Mouse (Mus musculus) embryonic facial prominence, embryonic 13.5 days (tissue): ENCODE measurements around the gene Lhfp. TPM values are rescaled to one million over a fixed set of nuclear protein-coding genes. Genes with fewer than 3 reads are reported as not detected.

Source experiments
- ATAC-seq: fragments of 200-750 bp; cut with Nextera tagmentation; 2 replicates; pipeline ENCODE4 v1.8.0; 2017; ENCODE audit warnings: low read depth; ENCODE audit not compliant: insufficient number of reproducible peaks, insufficient read depth, low FRiP score, low TSS enrichment
- H3K27ac ChIP-seq: fragments of 300-500 bp; sonication (generic); 2 replicates; pipeline ENCODE4 v1.5.1; 2015; ENCODE audit warnings: moderate library complexity, mild to moderate bottlenecking, inconsistent platforms
- H3K27me3 ChIP-seq: fragments of 300-500 bp; sonication (generic); 2 replicates; pipeline ENCODE4 v1.6.1; 2015; ENCODE audit warnings: mild to moderate bottlenecking, inconsistent platforms
- H3K36me3 ChIP-seq: fragments of 300-500 bp; sonication (generic); 2 replicates; pipeline ENCODE4 v1.6.1; 2015; ENCODE audit warnings: mild to moderate bottlenecking, inconsistent platforms
- H3K4me1 ChIP-seq: fragments of 300-500 bp; sonication (generic); 2 replicates; pipeline ENCODE4 v1.6.1; 2015; ENCODE audit warnings: inconsistent platforms
- H3K4me2 ChIP-seq: fragments of 300-500 bp; sonication (generic); 2 replicates; pipeline ENCODE4 v1.6.1; 2015; ENCODE audit warnings: moderate library complexity, mild to moderate bottlenecking, inconsistent platforms
- H3K4me3 ChIP-seq: fragments of 300-500 bp; sonication (generic); 2 replicates; pipeline ENCODE4 v1.5.1; 2015; ENCODE audit warnings: mild to moderate bottlenecking, inconsistent platforms
- H3K9ac ChIP-seq: fragments of 300-500 bp; sonication (generic); 2 replicates; pipeline ENCODE4 v1.6.1; 2015; ENCODE audit warnings: mild to moderate bottlenecking, inconsistent platforms
- H3K9me3 ChIP-seq: fragments of 300-500 bp; sonication (generic); 2 replicates; pipeline ENCODE4 v1.6.1; 2016; ENCODE audit warnings: inconsistent platforms
- WGBS: fragments of 180-500 bp; shearing (Covaris S2); methylation state at CpG from one replicate; pipeline ENCODE4 v1.1.7; 2015; ENCODE audit warnings: mixed read lengths; 5-methylcytosine and 5-hydroxymethylcytosine counted together
- polyA plus RNA-seq: library from polyadenylated mRNA; unstranded; fragments of >200 nt; fragmentation: Nextera tagmentation; extraction: Ambion mirVana; gene quantifications from 2 replicates; pipeline ENCODE4 v1.2.1, GENCODE M21; 2015

Lhfp gene
- polyA plus RNA-seq, 1 experiment from 2014 or later, result 44.7 TPM

DNA sequence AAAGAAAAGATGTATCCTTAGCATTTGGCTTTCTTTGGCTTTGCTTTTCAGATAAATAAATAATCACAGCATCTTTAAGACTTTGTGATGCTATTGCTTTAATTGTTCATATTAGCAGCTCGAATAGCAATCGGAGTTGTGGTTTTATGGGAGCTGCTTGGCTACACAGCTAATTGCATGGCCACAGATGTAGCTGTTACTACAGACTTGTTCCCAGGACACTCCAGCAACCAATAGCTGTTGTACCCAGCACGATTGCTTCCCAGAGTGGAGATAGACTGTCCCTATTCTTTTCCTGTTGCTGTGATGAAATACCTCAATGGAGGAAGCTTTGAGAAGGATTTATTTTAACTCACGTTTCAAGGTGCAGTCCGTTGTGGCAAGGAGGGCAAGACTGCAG is 98.3 kb downstream of the Lhfp start:
- no peaks in the 10 kb centered on the region for H3K27me3 ChIP-seq
- H3K9me3 ChIP-seq, result no peaks in the 10 kb centered on the region
- H3K4me1 ChIP-seq, result no peaks in the 10 kb centered on the region
- 83% methylated on average over 5 of the region's 5 CpGs for WGBS
- no peak overlapping the region for H3K27ac ChIP-seq
- no peaks in the 10 kb centered on the region for H3K36me3 ChIP-seq
- H3K4me3 ChIP-seq, result no peak overlapping the region
- no peak overlapping the region for H3K4me2 ChIP-seq
- H3K9ac ChIP-seq, result no peak overlapping the region
- no peak for ATAC-seq

DNA sequence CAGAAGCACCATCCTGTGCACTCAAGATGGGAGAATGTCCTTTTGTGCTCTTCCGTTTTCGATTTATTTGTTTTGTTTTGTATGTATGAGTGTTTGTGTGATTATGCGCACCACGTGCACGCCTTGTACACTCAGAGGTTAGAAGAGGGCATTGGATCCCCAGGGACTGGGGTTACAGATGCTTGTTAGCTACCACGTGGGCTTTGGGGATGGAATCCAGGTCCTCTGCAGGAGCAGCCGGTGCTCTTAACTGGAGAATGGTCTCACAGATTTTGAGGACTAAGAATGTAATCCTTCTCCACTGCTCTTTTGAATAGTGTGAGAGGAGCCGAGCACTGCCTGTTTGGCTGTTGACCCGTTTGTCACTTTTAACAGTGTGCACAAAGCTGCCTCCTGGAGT is 101.2 kb downstream of the Lhfp start:
- Histone ChIP-seq H3K27ac (no peak overlapping the region), H3K27me3 (no peaks in the 10 kb centered on the region), H3K4me1 (no peaks in the 10 kb centered on the region), H3K4me2 (no peak overlapping the region), H3K4me3 (no peak overlapping the region), H3K36me3 (no peaks in the 10 kb centered on the region), H3K9ac (no peak overlapping the region), H3K9me3 (no peaks in the 10 kb centered on the region)
- no peak for ATAC-seq
- 79% methylated on average over 9 of the region's 9 CpGs for WGBS

DNA sequence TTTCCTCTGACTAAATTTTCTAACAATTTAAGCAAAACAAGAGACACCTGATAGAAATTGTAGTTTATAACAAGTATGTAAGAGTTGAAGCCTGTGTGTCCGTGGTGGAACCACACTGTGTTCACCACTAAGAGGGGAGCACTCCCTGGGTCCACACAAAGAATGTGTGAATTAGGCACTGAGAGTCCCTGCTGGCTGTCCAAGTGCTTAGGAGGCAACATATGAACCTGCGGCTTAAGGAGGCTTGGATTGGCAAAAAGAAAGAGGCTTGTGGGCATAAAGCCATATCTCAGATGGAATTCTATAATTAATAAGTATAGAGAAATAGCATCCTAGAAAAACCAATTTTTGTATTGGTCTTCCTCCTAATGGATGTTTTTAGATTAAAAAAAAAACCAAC is 104.2 kb downstream of the Lhfp start:
- Histone ChIP-seq H3K4me1 (no peaks in the 10 kb centered on the region), H3K36me3 (no peaks in the 10 kb centered on the region), H3K27me3 (no peaks in the 10 kb centered on the region), H3K9ac (no peak overlapping the region), H3K27ac (no peak overlapping the region), H3K4me2 (no peak overlapping the region), H3K4me3 (no peak overlapping the region), H3K9me3 (no peaks in the 10 kb centered on the region)
- ATAC-seq, result no peak
- 64% methylated on average over 2 of the region's 2 CpGs for WGBS

DNA sequence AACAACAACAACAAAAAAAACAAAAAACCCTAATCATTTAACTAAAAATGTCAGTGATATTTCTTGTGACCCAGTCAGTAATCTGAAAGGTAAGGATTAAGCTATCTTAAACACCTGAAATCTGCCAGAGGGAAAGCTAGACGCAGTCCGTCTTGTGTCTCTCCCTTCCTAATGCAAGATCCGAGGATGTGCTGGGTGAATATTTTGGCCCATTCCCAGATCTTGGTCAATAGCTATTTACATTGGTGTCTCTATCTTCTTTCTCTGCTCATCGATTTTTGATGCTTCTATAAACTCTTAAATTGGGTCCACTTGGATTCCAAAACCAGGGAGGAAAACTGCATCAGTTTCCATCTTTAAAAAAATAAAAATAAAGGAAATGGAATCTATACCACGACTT is 104.6 kb downstream of the Lhfp start:
- Histone ChIP-seq H3K9ac (no peak overlapping the region), H3K36me3 (no peaks in the 10 kb centered on the region), H3K4me3 (no peak overlapping the region), H3K4me1 (no peaks in the 10 kb centered on the region), H3K27me3 (no peaks in the 10 kb centered on the region), H3K4me2 (no peak overlapping the region), H3K9me3 (no peaks in the 10 kb centered on the region), H3K27ac (no peak overlapping the region)
- 78% methylated on average over 5 of the region's 5 CpGs for WGBS
- ATAC-seq, result no peak

DNA sequence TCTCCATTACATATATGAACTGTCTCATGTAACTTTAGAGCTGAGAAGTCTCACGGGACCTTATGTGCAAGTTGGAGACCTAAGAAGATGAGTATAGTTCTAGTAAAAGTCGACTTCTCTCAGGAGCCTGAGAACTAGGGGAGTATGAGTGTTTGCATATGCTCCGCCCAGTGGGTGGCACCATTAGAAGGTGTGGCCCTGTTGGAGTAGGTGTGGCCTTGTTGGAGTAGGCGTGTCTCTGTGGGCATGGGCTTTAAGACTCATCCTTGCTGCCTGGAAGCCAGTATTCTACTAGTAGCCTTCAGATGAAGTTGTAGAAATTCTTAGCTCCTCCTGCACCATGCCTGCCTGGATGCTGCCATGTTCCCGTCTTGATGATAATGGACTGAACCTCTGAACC is 105.7 kb downstream of the Lhfp start:
- ATAC-seq, result no peak
- H3K4me3 ChIP-seq, result no peak overlapping the region
- no peaks in the 10 kb centered on the region for H3K27me3 ChIP-seq
- no peaks in the 10 kb centered on the region for H3K9me3 ChIP-seq
- H3K4me1 ChIP-seq, result no peaks in the 10 kb centered on the region
- 85% methylated on average over 5 of the region's 5 CpGs for WGBS
- no peaks in the 10 kb centered on the region for H3K36me3 ChIP-seq
- no peak overlapping the region for H3K27ac ChIP-seq
- H3K4me2 ChIP-seq, result no peak overlapping the region
- no peak overlapping the region for H3K9ac ChIP-seq

DNA sequence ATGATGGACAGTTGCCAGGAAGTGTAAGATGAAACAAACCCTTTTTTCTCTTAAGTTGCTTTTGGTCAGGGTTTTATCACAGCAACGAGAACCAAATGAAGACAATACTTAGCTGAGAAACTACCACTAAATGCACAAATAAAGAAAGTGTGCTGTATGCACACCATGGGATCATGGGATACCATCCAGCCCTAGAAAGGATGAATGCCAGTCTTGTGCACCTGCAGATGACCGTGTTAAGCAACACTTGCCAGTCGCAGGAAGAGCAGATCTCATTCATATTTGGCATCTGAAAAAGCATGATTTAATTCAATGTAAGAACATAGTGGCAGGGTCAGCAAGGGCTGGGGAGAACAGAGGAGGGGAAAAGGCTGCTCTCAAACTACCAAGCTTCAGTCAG is 107.4 kb downstream of the Lhfp start:
- H3K9ac ChIP-seq, result no peak overlapping the region
- no peaks in the 10 kb centered on the region for H3K36me3 ChIP-seq
- no peak overlapping the region for H3K4me2 ChIP-seq
- H3K4me3 ChIP-seq, result no peak overlapping the region
- WGBS, result 80% methylated on average over 3 of the region's 3 CpGs
- no peaks in the 10 kb centered on the region for H3K9me3 ChIP-seq
- H3K27me3 ChIP-seq, result no peaks in the 10 kb centered on the region
- H3K4me1 ChIP-seq, result no peaks in the 10 kb centered on the region
- ATAC-seq, result no peak
- H3K27ac ChIP-seq, result no peak overlapping the region

DNA sequence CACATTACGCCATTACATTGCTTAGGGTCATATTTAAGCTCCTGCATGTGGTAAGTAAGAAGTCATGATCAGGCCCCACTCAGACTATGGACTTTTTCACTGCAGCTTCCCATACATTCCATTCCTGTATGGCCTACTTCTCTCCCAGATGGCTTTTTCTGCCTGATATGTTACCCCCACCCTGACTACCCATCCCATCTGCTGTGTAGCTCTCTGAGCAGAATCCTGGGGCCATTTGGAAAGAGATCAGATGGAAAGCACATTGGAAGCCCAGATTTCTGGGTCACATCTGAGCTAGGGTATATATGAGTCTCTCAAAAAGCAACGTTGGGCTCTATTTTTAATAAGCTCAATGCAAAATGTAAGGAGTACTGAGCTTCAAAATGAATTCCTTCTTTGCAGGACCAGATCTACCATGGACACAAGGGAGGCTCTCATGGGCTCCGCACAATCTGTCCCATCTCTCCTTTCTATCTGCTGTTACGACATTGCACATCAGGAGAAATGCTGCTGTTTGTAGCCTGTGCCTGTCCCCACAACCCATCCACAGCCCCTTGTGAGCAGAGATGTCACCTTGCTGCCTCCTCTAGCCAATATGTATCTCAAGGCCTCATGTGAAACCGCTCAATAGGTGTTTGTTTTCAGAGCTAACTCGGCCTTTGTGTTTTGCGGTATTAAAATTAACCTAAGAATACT is 108.4 kb downstream of the Lhfp start:
- Histone ChIP-seq H3K27me3 (no peaks in the 10 kb centered on the region), H3K27ac (no peak overlapping the region), H3K4me2 (no peak overlapping the region), H3K4me3 (no peak overlapping the region), H3K4me1 (no peaks in the 10 kb centered on the region), H3K9me3 (no peaks in the 10 kb centered on the region), H3K36me3 (no peaks in the 10 kb centered on the region), H3K9ac (no peak overlapping the region)
- WGBS, result 91% methylated on average over 7 of the region's 7 CpGs
- no peak for ATAC-seq

DNA sequence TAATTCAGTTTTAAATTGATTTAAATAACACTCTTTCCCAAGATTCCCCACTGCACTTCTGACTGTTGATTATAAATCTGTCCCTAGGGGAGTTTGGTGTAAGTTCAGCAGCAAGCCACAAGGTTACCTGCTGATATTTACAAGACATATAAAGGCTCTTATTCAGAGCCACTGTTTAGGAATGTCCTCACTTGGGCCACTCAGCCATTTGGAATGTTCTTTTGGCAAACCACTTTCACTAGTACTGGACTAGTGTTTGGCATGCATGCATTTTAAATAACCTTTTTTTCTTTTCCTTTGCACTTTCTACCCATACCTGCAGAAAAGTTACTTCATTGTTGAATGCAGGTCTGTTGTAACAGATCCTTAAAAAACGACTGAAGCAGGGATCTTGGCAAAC is 109.8 kb downstream of the Lhfp start:
- no peak overlapping the region for H3K4me2 ChIP-seq
- no peak for ATAC-seq
- no peak overlapping the region for H3K27ac ChIP-seq
- H3K4me3 ChIP-seq, result no peak overlapping the region
- no peaks in the 10 kb centered on the region for H3K27me3 ChIP-seq
- H3K9me3 ChIP-seq, result no peaks in the 10 kb centered on the region
- H3K4me1 ChIP-seq, result no peaks in the 10 kb centered on the region
- H3K36me3 ChIP-seq, result no peaks in the 10 kb centered on the region
- no peak overlapping the region for H3K9ac ChIP-seq
- 54% methylated on average over 1 of the region's 1 CpGs for WGBS

DNA sequence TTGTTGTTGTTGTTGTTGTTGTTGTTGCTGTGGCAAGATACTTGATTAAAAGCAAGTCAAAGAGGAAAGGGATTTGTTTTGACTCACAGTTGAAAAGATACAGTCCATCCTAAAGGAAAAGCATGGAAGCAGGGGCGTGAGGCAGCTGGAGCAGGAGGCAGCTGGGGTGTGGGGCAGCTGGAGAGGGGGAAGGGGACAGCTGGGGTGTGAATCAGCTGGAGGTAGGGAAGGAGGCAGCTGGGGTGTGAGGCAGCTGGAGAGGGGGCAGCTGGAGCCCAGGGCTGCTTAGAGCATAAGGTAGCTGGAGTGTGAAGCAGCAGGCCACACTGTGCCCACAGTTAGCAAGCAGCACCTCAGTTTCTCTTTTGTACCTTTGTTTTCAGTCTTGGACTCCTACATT is 110.3 kb downstream of the Lhfp start:
- Histone ChIP-seq H3K4me2 (no peak overlapping the region), H3K9me3 (no peaks in the 10 kb centered on the region), H3K4me1 (no peaks in the 10 kb centered on the region), H3K36me3 (no peaks in the 10 kb centered on the region), H3K4me3 (no peak overlapping the region), H3K9ac (no peak overlapping the region), H3K27ac (no peak overlapping the region), H3K27me3 (no peaks in the 10 kb centered on the region)
- no peak for ATAC-seq
- 92% methylated on average over 1 of the region's 1 CpGs for WGBS

DNA sequence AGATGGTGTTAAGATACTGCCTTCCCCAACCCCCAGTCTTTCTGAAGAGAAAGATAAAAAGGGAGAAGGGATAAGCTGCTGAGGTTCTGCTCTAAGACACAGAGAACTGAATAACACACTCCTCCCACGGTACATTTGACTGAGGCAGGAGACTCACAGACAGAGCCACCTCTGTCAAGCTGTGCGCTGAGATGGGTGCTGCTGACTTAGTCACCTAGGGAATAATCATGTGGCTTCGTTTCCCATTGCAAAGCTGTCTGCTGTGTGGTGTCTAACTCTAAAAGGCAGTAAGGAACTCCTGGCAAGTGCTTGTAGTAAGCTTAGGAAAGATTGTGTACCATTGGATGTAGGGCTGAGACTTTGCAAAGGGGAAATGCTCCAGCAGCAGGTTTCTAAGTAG is 120.6 kb downstream of the Lhfp start:
- no peak overlapping the region for H3K4me3 ChIP-seq
- no peak overlapping the region for H3K4me2 ChIP-seq
- no peaks in the 10 kb centered on the region for H3K9me3 ChIP-seq
- no peak overlapping the region for H3K27ac ChIP-seq
- WGBS, result 81% methylated on average over 3 of the region's 3 CpGs
- peaks cover 6% of the 10 kb centered on the region; the same call in 1 of the 2 replicates for H3K4me1 ChIP-seq
- H3K36me3 ChIP-seq, result no peaks in the 10 kb centered on the region
- no peak overlapping the region for H3K9ac ChIP-seq
- ATAC-seq, result no peak
- H3K27me3 ChIP-seq, result no peaks in the 10 kb centered on the region

DNA sequence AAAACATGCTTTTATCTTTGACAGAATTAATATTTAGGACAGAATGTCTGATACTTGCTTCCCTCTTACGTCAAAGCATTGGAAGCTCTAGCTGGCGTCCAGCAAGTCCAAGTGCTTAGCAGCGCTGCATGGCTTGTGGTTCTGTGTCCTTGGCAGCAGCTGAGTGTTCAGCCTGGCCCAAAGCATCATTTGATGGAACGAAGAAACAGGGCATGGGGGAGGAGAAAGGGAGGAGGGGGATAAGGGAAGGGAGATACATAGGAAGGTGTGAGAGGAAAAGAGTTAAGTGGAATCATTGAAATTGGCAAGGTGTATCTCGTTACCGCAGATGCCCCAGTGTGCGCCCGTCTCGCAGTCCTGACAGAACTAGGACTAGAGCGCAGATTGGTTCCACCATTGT is 124.0 kb downstream of the Lhfp start:
- no peak for ATAC-seq
- peaks cover 6% of the 10 kb centered on the region; the same call in 1 of the 2 replicates for H3K4me1 ChIP-seq
- H3K9ac ChIP-seq, result no peak overlapping the region
- H3K4me3 ChIP-seq, result no peak overlapping the region
- no peak overlapping the region for H3K4me2 ChIP-seq
- no peaks in the 10 kb centered on the region for H3K9me3 ChIP-seq
- 73% methylated on average over 10 of the region's 10 CpGs for WGBS
- H3K36me3 ChIP-seq, result no peaks in the 10 kb centered on the region
- H3K27me3 ChIP-seq, result no peaks in the 10 kb centered on the region
- H3K27ac ChIP-seq, result no peak overlapping the region

DNA sequence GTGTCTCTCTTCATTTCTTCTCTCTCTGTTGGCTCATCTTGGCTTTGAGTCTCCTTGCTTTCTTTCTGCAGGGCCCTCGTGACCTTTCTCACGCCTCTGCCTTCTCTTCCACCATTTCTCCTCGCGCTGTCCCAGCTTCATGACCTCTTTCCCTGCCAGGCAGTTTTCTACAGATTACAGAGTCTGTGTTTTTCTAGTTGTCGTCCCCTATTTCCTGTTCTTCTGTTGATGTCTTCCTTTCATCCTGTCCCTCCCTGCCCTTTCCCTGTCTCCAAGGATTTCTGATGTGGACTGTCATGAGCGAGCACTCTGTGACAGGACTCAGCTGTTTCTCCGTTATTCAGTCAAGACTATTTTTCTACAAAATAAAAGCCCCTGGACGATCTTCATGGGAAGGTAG is 124.7 kb downstream of the Lhfp start:
- Histone ChIP-seq H3K27me3 (no peaks in the 10 kb centered on the region), H3K27ac (no peak overlapping the region), H3K4me3 (no peak overlapping the region), H3K36me3 (no peaks in the 10 kb centered on the region), H3K4me1 (peaks cover 6% of the 10 kb centered on the region; the same call in 1 of the 2 replicates), H3K9me3 (no peaks in the 10 kb centered on the region), H3K4me2 (0 out of 2 replicates have a peak overlapping the region, but pooled peaks have one; percentile 4), H3K9ac (no peak overlapping the region)
- WGBS, result 36% methylated on average over 8 of the region's 8 CpGs
- no peak for ATAC-seq
